Mouse (Mus musculus) MEL (cell line): ENCODE results near the gene Ddr1.

Source experiments
- CTCF ChIP-seq, 3 experiments: IDR thresholded peaks in 2 of 3; conservative IDR thresholded peaks in 1 of 3; 2 replicates each; pipeline ENCODE4 v1.5.1; 2011 to 2012; ENCODE audit warnings: low read length in 3 of 3, low read depth in 2 of 3, mild to moderate bottlenecking in 2 of 3, improper control_type of control experiment in 1 of 3, inconsistent platforms in 1 of 3, mixed read lengths in 1 of 3, moderate library complexity in 1 of 3; ENCODE audit not compliant: control insufficient read depth in 1 of 3, insufficient read depth in 1 of 3, poor library complexity in 1 of 3, severe bottlenecking in 1 of 3
- MAX ChIP-seq: IDR thresholded peaks from 2 replicates; pipeline ENCODE4 v1.6.1; 2011; ENCODE audit warnings: low read length, improper control_type of control experiment
- MXI1 ChIP-seq: IDR thresholded peaks from 2 replicates; pipeline ENCODE4 v1.6.1; 2011; ENCODE audit warnings: mild to moderate bottlenecking, low read depth, low read length, improper control_type of control experiment
- POLR2A ChIP-seq, 2 experiments: IDR thresholded peaks; 2 replicates each; pipeline ENCODE4 v1.6.1; 2011 to 2012; ENCODE audit warnings: low read length in 2 of 2, mild to moderate bottlenecking in 2 of 2, control low read depth in 1 of 2, improper control_type of control experiment in 1 of 2, low read depth in 1 of 2, moderate library complexity in 1 of 2; ENCODE audit not compliant: control insufficient read depth in 1 of 2, insufficient read depth in 1 of 2, poor library complexity in 1 of 2
- RAD21 ChIP-seq: IDR thresholded peaks from 2 replicates; pipeline ENCODE4 v1.6.1; 2011; ENCODE audit warnings: mild to moderate bottlenecking, low read depth, low read length, improper control_type of control experiment

DNA sequence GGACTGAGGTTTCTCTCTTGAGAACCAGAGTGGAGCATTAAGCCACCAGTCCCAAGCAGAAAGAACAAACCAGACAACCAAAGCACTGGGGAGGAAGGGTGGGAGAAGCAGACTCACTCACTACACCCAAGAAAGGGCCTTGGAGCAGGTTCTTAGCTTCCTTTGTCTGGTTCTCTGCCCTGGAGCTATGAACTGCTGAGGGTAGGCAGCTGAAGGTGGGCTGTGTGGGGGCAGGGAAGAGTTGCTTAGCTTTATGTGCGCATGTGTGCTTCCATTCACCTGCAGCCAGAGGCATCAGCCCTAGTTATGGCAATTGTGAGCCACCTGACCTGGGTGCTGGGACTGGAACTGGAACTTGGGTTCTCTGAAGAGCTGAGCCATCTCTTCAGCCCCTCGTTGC lies 51.3 kb downstream of the Ddr1 start:
- no peak for TF ChIP-seq MXI1
- no peak for TF ChIP-seq RAD21
- TF ChIP-seq MAX, result no peak
- TF ChIP-seq POLR2A (IDR thresholded peaks at IDR 0.05; ENCODE audit: control insufficient read depth in 1 of 2, insufficient read depth in 1 of 2, low read depth in 1 of 2, low read length in 2 of 2, poor library complexity in 1 of 2), result no peak
- TF ChIP-seq CTCF (IDR thresholded peaks at IDR 0.05 in 2 of 3, conservative IDR thresholded peaks at IDR 0.05 in 1 of 3; ENCODE audit: control insufficient read depth in 1 of 3, insufficient read depth in 1 of 3, low read depth in 2 of 3, low read length in 3 of 3, poor library complexity in 1 of 3, severe bottlenecking in 1 of 3), result no peak
